Mouse (Mus musculus) ovary, postnatal 14 days (tissue): ENCODE results near the gene Olfr807.

Experiments
- DNase-seq: peaks from one replicate; pipeline ENCODE4 v3.0.0; 2022; ENCODE audit warnings: low spot score

Olfr807 gene

DNA sequence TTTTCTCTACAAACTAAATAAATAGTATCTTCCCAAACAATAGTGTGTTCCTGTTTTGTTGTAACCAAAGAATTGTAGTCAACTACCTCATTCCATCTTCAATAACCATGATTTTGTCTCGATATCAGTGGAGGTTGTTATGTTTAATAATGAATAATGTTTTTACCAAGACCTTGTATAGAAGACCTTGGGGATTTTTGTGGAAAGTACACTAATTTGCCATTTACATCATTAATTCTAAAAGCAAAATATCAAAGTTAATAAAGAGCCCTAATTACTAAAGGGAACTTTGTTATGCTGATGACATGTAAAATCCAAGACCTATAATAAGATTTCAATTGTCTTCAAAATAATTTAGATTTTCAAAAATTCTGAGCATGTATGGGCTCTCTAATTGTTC is at the start of gene Olfr807:
Olfr807 (minus strand) TSS at position 101 of the 400 bp plus-strand sequence.
- DNase-seq, result no peak

DNA sequence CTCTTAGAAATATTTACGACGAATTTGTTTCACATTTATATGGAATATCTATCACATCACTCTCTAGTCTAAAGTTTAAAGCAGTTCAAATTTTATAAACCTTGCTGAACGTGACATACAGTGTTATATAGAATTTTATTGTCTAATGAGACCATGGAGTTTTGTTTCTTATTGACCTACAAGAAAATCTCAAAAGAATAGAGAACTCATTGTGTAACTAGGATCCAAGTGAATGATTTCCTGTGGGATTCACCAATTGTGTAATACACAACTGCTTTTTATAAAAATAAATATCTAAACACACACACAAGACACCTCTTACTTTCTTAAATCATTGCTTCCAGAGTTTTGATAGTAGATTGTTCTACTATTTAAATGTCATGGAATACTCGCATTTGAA is 46.7 kb upstream of the Olfr807 start, which contains the start of gene Olfr811:
Olfr811 (minus strand) TSS at position 101 of the 400 bp plus-strand sequence.
- DNase-seq, result no peak

DNA sequence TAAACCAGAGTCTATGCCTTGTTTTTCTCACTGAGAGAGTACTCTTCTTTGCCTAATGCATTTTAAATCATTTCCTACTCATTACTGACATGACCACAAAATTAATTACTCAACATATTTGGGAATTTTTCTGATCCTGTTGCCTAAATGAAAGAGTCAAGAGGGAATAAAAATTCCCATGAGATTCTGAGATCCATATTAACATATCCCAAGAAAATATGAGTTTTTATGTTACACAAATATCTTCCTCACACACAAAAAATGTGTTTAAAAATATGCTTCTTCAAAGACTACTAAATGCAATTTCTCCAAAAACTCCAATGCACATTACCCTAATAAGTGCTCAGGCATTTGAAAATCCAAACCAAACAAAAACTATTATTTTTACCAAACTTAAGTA is 37.2 kb upstream of the Olfr807 start, which contains the start of gene Olfr810:
Olfr810 (minus strand) TSS at position 101 of the 400 bp plus-strand sequence.
- no peak for DNase-seq

DNA sequence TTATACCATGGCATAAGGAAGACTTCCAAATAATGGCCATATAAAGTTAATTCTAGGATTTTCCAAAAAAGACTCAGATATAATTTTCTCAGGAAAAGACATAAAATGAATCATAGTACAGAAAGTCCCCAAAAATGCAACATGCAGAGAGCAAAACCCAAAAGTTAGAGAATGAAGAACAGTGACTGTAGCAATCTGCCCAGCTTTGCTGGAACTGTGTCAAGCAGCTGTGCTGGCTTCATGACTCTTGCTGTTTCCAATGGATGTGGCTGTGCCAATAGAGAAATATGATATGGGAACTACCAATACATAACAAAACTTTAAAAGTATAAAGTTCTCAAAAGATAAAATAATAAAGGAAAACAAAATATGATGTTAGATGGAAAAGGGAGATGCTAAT is 20.5 kb upstream of the Olfr807 start:
- DNase-seq, result no peak

DNA sequence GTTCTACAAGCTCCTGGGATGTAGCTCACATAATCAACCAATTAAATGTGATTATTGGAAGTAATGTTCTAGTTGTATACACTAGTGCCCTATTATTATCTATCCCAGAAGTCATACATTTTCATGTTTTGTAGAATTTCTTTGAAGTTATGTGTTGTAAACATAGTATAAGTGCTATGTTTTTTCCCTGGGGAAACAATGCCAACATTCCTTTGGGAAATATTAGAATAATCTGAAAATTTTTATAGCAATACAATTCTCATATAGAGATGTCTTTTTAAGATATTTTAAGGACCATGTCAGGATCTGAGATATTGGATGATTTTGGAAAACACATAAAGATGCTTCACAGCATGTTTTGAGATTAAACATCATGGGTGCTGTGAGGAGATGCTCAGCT is 16.7 kb upstream of the Olfr807 start, which contains the start of gene Olfr809:
Olfr809 (plus strand) TSS at position 301 of the 400 bp plus-strand sequence.
- DNase-seq, result no peak

DNA sequence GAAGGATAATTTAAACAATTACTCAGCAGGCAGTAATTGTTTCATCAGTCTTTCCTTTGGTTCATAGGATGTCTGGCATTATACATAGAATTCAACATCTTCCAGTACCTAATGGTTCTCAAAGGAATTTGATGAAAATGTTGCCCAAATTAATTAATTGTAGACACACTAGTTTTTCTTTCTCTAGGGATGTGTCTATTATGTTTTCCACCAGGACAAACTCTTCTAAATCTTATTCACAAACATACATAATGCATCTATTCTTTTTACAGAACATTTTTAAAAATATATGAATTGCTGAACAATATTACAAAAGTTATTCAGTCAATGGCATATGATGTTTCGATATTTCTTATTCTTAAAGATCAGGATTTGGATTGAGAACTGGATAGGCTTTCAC is 7.6 kb upstream of the Olfr807 start, which contains the start of gene Olfr808:
Olfr808 (plus strand) TSS at position 301 of the 400 bp plus-strand sequence.
- DNase-seq, result no peak

DNA sequence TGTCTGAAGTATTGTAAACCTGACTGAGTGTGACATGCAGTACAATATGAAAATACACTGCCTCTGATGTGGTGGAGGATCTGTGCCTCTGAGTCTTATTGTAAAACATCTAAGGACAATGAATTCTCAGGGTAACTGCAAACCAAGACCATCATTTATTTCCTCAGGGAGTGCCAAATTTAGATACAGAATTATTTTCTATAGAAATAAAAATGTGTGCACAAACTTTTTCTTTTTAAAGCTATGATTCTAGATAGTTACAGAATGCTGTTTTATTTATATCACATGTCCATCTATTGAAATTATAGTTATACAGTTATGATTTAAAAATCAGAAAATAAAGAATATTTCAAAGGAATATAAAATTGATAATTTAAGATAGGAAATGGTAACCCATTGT is 15.8 kb downstream of the Olfr807 start, which contains the start of gene Olfr806:
Olfr806 (minus strand) TSS at position 101 of the 400 bp plus-strand sequence.
- DNase-seq, result no peak

DNA sequence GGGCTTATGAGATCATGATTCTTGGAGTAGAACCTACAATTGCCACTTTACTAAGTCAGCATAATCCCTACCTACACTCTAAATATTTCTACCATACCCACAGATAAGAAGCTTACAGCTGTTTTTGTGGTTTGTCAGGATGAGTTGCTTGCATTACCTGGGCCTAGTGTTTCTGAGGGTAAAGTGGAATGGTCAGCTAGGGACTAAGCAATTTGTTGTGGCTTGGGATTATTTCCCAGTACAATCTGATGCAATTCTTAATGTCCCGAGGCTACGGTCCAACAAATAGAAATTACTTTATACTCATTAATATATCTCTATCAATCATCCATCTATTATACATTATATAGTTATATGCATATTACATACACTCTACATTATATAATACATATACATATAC is 28.3 kb downstream of the Olfr807 start, which contains the start of gene Olfr805:
Olfr805 (minus strand) TSS at position 101 of the 400 bp plus-strand sequence.
- no peak for DNase-seq
